Mouse (Mus musculus) bone marrow, adult 2 months (tissue): ENCODE results near the gene Ctdsp1. TPM values are rescaled to one million over a fixed set of nuclear protein-coding genes. Genes with fewer than 3 reads are reported as not detected.
A peak's percentile ranks its signal among the peaks of the same experiment; 100 is the strongest.

ENCODE experiments used
- H3K27ac ChIP-seq: fragments of 200-500 bp; 2 replicates; pipeline ENCODE4 v1.5.1; 2012; ENCODE audit warnings: low read depth, mild to moderate bottlenecking, control low read depth, inconsistent platforms, low read length; ENCODE audit not compliant: control insufficient read depth, poor library complexity, insufficient read depth
- H3K4me1 ChIP-seq: fragments of 200-500 bp; 2 replicates; pipeline ENCODE4 v1.6.1; 2011; ENCODE audit warnings: low read length; ENCODE audit not compliant: control insufficient read depth, insufficient read depth
- H3K4me3 ChIP-seq: fragments of 200-500 bp; replicated peaks from 2 replicates; pipeline ENCODE3; 2011; ENCODE audit warnings: mild to moderate bottlenecking, low read depth, low read length, control low read depth; ENCODE audit not compliant: control insufficient read depth
- CTCF ChIP-seq: fragments of 200-500 bp; IDR thresholded peaks from 2 replicates; pipeline ENCODE4 v1.5.1; 2011; ENCODE audit warnings: low read length, control low read depth; ENCODE audit not compliant: control insufficient read depth, insufficient read depth
- POLR2A ChIP-seq: fragments of 200-500 bp; IDR thresholded peaks from 2 replicates; pipeline ENCODE4 v1.6.1; 2011; ENCODE audit warnings: low read depth, mild to moderate bottlenecking, control low read depth, low read length, borderline replicate concordance; ENCODE audit not compliant: control insufficient read depth
- WGBS: fragments of 180-500 bp; shearing (Covaris S2); methylation state at CpG from one replicate; pipeline ENCODE4 v1.1.7; 2018; 5-methylcytosine and 5-hydroxymethylcytosine counted together
- polyA plus RNA-seq: library from polyadenylated mRNA; stranded (reverse); fragments of >200 nt; gene quantifications from 2 replicates; pipeline ENCODE4 v1.2.4, GENCODE M21; 2011; ENCODE audit warnings: low replicate concordance; ENCODE audit not compliant: missing spikeins, insufficient read depth, insufficient read length

Ctdsp1 gene
- polyA plus RNA-seq, result 40.0 and 65.3 TPM in 2 replicates

DNA sequence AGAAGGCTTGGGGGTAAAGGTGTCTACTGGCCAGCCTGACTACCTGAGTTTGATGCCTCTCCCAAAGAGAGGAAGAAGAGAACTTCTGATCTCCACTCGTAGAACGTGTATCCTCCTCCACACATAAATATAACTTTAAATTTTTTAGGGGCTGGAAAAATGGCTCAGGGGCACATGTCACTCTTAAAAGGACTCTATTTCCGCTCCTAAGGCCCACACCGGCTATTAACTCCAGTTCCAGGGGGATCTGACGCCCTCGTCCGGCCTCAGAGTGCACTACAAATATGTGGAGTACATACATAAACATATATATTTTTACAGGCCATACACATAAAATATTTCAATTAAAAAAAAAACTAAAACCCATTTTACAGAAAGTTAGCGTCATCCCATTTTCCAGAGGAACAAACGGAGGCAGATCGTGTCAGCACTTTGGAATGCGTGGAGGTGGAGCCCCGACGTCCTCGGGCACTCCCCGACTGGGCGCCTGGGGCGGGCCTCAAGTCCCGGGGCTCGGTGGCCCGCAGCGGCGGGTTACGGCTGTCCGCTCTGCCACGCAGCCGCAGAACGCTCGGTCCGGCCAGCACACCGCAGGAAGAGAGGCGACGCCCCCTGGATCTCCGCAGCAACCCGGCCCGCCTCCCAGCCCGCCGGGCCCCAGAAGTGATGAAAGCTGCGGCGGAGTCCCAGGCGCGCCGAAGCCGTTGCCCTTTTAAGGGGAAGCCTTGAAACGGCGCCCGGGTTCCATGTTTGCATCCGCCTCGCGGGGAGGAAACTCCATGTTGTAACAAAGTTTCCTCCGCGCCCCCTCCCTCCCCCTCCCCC lies at the start of gene Ctdsp1:
Ctdsp1 (plus strand) TSS at position 586 of the 825 bp plus-strand sequence.
- Histone ChIP-seq H3K27ac (peak within 1 kb of the TSS; percentile 99), H3K4me1 (peaks cover 2% of the 10 kb centered on the region; the same call in 1 of the 2 replicates), H3K4me3 (peak within 1 kb of the TSS; percentile 98)
- TF ChIP-seq POLR2A (peak; percentile 40; the same call in 1 of the 2 replicates), CTCF (peak; percentile 32; the same call in 1 of the 2 replicates)
- 2% methylated on average over 51 of the region's 51 CpGs for WGBS

DNA sequence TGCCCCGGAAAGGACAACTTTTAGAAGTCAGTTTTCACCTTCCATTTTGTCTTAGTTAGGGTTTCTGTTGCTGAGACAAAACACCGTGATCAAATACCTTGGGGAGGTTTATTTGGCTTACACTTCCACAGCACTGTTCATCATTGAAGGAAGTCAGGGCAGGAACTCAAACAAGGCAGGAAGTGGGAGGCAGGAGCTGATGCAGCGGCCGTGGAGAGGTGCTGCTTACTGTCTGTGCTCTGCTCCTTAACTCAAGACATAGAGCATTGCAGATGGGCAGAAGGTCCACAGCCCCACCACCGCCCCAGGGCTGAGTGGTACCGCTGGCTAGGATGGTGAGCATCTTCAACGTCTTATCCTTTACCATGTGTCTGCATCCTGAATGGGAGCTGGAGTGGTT lies 49.4 kb upstream of the Ctdsp1 start:
- no peak for TF ChIP-seq POLR2A
- no peak for TF ChIP-seq CTCF
- 74% methylated on average over 7 of the region's 7 CpGs for WGBS
- H3K4me3 ChIP-seq, result no peak overlapping the region

DNA sequence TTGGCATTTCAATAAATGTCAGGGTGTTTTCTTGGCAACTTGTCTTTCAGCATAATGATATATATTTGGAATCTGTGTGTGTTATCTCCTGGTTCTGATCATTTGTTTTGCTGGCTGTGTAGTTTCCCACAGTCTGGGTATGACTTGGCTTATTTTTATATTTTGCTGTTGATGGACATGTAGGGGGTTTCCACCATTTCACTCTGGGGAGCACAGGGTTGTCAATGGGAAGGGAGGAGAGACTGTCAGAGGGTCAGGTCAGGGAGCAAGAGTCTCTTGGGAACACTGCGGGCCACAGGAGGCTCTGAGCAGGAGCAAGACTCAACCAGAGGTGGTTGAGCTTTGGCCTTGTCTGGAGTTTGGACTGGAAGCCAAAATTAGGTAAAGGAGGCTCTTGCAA lies 49.0 kb upstream of the Ctdsp1 start:
- Histone ChIP-seq H3K4me3 (no peak overlapping the region), H3K27ac (no peak overlapping the region), H3K4me1 (no peaks in the 10 kb centered on the region)
- TF ChIP-seq CTCF (no peak), POLR2A (no peak)
- 91% methylated on average over 1 of the region's 1 CpGs for WGBS

More for the DNA sequence above, 49.4 kb upstream of the Ctdsp1 start:
- H3K27ac ChIP-seq, result no peak overlapping the region
- H3K4me1 ChIP-seq, result no peaks in the 10 kb centered on the region

DNA sequence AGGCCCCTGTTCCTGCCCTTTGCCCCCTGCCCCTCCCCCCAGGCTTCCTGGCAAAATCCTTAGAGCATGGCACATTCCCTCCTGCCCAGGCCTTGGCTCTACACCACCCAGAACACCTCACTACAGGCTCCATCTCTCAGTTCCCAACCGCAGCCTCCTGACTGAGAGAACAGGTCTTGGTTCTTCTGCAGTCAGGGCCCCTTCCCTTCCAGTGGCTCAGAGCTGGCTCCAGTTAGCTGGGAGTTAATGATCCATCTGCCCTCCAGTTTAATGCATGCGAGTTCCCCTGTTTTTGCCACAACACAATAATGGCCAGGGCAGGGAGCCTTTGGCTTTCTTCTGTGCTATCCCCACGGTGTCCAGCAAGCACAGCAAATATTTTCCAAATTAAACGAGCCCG lies 48.1 kb upstream of the Ctdsp1 start:
- no peak for TF ChIP-seq CTCF
- no peak for TF ChIP-seq POLR2A
- WGBS, result 83% methylated on average over 5 of the region's 5 CpGs
- H3K4me3 ChIP-seq, result no peak overlapping the region

DNA sequence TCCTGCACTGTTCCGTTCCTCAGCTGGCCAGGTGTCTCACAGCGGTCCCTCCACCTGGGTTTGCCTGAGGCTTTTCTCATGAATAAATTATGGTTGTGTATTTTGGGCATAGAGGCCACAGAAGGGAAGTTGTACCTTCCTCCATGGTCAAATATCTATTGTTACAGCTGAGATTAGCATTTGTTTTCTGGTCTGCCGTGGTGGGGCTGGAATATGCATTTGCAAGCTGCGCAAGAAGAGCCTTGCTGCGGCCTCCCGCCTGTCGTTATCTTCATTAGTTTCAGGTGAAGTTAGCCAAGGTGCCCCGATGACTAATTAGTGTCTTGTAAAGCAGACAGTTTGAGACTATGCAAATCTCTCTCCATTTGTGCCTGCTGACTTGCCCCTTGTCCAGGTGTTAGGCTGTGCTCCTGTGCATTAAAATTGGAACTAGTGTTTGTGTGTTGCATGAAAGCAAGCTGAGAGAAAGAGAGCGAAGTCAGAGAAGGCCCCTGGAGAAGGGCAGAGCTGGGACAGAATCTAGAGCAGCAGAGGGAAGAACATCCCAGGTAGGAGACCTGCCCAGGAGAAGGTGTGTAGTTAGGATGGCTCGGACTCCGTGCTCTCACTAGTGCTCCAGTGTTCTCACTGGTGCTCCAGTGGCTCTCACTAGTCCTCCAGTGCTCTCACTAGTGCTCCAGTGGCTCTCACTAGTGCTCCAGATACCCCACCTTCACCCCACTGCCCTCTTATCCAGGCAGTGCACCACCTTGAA lies 47.0 kb upstream of the Ctdsp1 start:
- 63% methylated on average over 11 of the region's 11 CpGs for WGBS
- TF ChIP-seq CTCF (no peak), POLR2A (no peak)
- no peaks in the 10 kb centered on the region for H3K4me1 ChIP-seq
- H3K4me3 ChIP-seq, result no peak overlapping the region
- H3K27ac ChIP-seq, result no peak overlapping the region

More for the DNA sequence above, 48.1 kb upstream of the Ctdsp1 start:
- Histone ChIP-seq H3K4me1 (no peaks in the 10 kb centered on the region), H3K27ac (no peak overlapping the region)

DNA sequence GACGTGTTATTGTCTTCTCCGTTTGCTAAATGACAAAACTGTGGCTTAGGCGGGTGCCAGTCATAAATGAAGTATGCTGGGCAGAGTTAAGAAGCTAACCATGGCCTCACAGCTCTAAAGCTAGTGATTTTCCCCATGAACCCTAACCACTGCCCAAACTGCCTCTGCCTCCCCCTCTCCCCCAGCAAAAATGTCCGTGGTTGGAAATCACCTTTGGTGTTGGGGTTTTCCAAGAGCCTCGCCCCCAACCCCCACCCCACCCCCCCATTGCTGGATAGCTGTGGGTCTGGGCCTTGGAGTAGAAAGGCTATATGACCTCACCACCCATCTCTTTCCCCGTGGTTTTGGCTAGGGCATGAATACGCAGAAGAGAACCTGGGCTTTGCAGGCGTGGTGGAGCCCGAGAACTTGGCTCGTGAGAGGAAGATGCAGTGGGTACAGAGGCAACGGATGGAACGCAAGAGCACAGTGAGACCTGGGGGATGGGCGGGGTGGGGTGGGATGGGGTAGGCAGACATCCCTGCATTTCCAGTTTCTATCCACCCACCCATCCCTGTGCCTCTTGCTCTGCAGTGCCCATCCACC lies 40.0 kb upstream of the Ctdsp1 start:
- Histone ChIP-seq H3K4me3 (no peak overlapping the region), H3K27ac (no peak overlapping the region), H3K4me1 (no peaks in the 10 kb centered on the region)
- TF ChIP-seq POLR2A (no peak), CTCF (no peak)
- 79% methylated on average over 13 of the region's 13 CpGs for WGBS

DNA sequence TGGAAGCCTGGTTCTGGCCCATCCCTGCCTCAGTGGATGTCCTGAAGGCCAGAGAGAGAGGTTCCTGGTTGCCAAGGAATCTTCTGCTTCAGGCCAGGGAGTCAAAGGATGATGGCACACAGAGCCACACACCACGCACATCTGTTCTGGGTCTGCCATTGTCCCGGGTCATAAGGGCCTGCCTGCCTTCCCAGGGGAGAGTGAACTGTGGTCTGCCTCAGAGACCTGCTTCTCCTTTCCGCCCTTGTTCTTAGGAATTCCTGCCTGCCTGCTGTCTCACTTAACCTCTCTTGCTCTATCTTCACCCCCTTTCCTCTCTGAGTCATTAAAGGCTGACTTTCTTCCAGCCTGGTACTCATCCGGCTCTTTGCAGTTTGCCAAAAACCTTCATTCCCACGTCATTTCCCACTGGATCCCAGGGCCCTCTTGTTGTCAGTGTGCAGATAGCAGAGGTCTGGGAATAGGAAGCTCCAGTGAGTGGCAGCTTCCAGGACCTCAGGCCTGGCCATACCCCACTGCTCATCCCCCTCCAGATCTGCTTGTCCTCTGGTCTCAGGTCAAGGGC lies 38.7 kb upstream of the Ctdsp1 start:
- WGBS, result 71% methylated on average over 5 of the region's 5 CpGs
- TF ChIP-seq POLR2A, result no peak
- TF ChIP-seq CTCF, result no peak

More for the DNA sequence above, 38.7 kb upstream of the Ctdsp1 start:
- no peak overlapping the region for H3K4me3 ChIP-seq
- no peak overlapping the region for H3K27ac ChIP-seq
- H3K4me1 ChIP-seq, result no peaks in the 10 kb centered on the region
